Mouse (Mus musculus) erythroid progenitor cell, adult 5-6 weeks (primary cell): ENCODE results near the gene Adora1. TPM values are rescaled to one million over a fixed set of nuclear protein-coding genes. Genes with fewer than 3 reads are reported as not detected.

Experiments used
- ATAC-seq: replicated peaks from 2 replicates; pipeline ENCODE4 v1.8.0; 2016; ENCODE audit warnings: moderate number of reproducible peaks, mild to moderate bottlenecking, moderate TSS enrichment, inconsistent platforms; ENCODE audit not compliant: poor library complexity, low FRiP score, severe bottlenecking
- total RNA-seq, 2 experiments: library from RNA; stranded (forward) in 1 of 2; stranded (reverse) in 1 of 2; fragments of 150-400 nt in 1 of 2; fragments of 186-747, 209-891 nt in 1 of 2; gene quantifications; 2 replicates each; pipeline versions ENCODE4 v1.2.3 to v1.2.4; 2015 to 2017; ENCODE audit warnings: low replicate concordance in 2 of 2

The Adora1 gene
- total RNA-seq, 2 experiments from 2014 or later = not detected

- ATAC-seq = no peak
These were observed 15.6 kb downstream of the Adora1 start for GRCm38 (mm10) chr1:134219608-134220007.

- no peak for ATAC-seq
These were observed 17.3 kb downstream of the Adora1 start for GRCm38 (mm10) chr1:134217942-134218341.

GRCm38 (mm10) chr1:134217028-134217481, 18.2 kb downstream of the Adora1 start:
- ATAC-seq = no peak

GRCm38 (mm10) chr1:134216629-134216971, 18.6 kb downstream of the Adora1 start:
- ATAC-seq = no peak

GRCm38 (mm10) chr1:134215751-134216628, 19.2 kb downstream of the Adora1 start:
- no peak for ATAC-seq

- ATAC-seq = no peak
These were observed 20.2 kb downstream of the Adora1 start for GRCm38 (mm10) chr1:134215059-134215458.

GRCm38 (mm10) chr1:134213405-134213804, 21.8 kb downstream of the Adora1 start:
- no peak for ATAC-seq

- ATAC-seq = no peak
These were observed 22.9 kb downstream of the Adora1 start for GRCm38 (mm10) chr1:134212351-134212750.

- ATAC-seq = no peak
These were observed 23.6 kb downstream of the Adora1 start for GRCm38 (mm10) chr1:134211631-134212030.

- no peak for ATAC-seq
These were observed 24.2 kb downstream of the Adora1 start for GRCm38 (mm10) chr1:134211043-134211442.

GRCm38 (mm10) chr1:134210179-134210755, 25.0 kb downstream of the Adora1 start:
- ATAC-seq = no peak

GRCm38 (mm10) chr1:134206085-134206484, 29.1 kb downstream of the Adora1 start:
- no peak for ATAC-seq

- no peak for ATAC-seq
These were observed 29.8 kb downstream of the Adora1 start for GRCm38 (mm10) chr1:134205296-134206018.

GRCm38 (mm10) chr1:134204230-134204629, 31.0 kb downstream of the Adora1 start:
- no peak for ATAC-seq

- ATAC-seq = no peak
These were observed 33.3 kb downstream of the Adora1 start for GRCm38 (mm10) chr1:134201751-134202420.

GRCm38 (mm10) chr1:134200998-134201686, 34.1 kb downstream of the Adora1 start:
- ATAC-seq = no peak

GRCm38 (mm10) chr1:134200481-134200880, 34.8 kb downstream of the Adora1 start:
- ATAC-seq = no peak

GRCm38 (mm10) chr1:134198197-134198995, 36.8 kb downstream of the Adora1 start:
- ATAC-seq = no peak
